Mouse (Mus musculus) layer of hippocampus, postnatal 25 days (tissue): ENCODE measurements around the gene Capzb. TPM values are rescaled to one million over a fixed set of nuclear protein-coding genes. Genes with fewer than 3 reads are reported as not detected.

Experiments used
- DNase-seq, 2 experiments: peaks; one replicate each; pipeline ENCODE4 v3.0.0; 2022; ENCODE audit warnings: mixed read lengths in 2 of 2, low spot score in 1 of 2; ENCODE audit errors: extremely low spot score in 1 of 2
- total RNA-seq, 2 experiments: library from RNA; stranded (reverse); gene quantifications; 2 replicates each; pipeline ENCODE4 v1.2.3; 2021

Capzb gene
- total RNA-seq, 2 experiments from 2014 or later = 444 to 476 TPM

- no peak for DNase-seq
These were observed 99.3 kb downstream of the Capzb start for GRCm38 (mm10) chr4:139292038-139292437.

- no peak for DNase-seq
These were observed 104.9 kb downstream of the Capzb start for GRCm38 (mm10) chr4:139297566-139297965.

GRCm38 (mm10) chr4:139298671-139299366 lies 106.1 kb downstream of the Capzb start:
- DNase-seq = no peak

- DNase-seq = no peak
These were observed 109.1 kb downstream of the Capzb start for GRCm38 (mm10) chr4:139301780-139302179.

GRCm38 (mm10) chr4:139302241-139302640 lies 109.5 kb downstream of the Capzb start:
- no peak for DNase-seq

- no peak for DNase-seq
These were observed 112.8 kb downstream of the Capzb start for GRCm38 (mm10) chr4:139305521-139305920.

- no peak for DNase-seq
These were observed 115.2 kb downstream of the Capzb start for GRCm38 (mm10) chr4:139307916-139308315.

GRCm38 (mm10) chr4:139309651-139310050 lies 117.0 kb downstream of the Capzb start:
- DNase-seq = no peak

- DNase-seq = peak; percentile 98 to 99
These were observed 117.6 kb downstream of the Capzb start, which contains the start of the genes Pqlc2 and Akr7a5 for GRCm38 (mm10) chr4:139310171-139310898. Gene Pqlc2 (minus strand): TSS chr4:139310708. Gene Akr7a5 (plus strand): TSS chr4:139310744.

- no peak for DNase-seq
These were observed 118.4 kb downstream of the Capzb start for GRCm38 (mm10) chr4:139310899-139311701.

GRCm38 (mm10) chr4:139311707-139312106 lies 119.0 kb downstream of the Capzb start:
- no peak for DNase-seq

GRCm38 (mm10) chr4:139312632-139313031 lies 119.9 kb downstream of the Capzb start:
- DNase-seq = no peak

- no peak for DNase-seq
These were observed 125.8 kb downstream of the Capzb start for GRCm38 (mm10) chr4:139318449-139318848.

GRCm38 (mm10) chr4:139319740-139320139 lies 127.0 kb downstream of the Capzb start:
- DNase-seq = no peak

GRCm38 (mm10) chr4:139330605-139331004 lies 137.9 kb downstream of the Capzb start:
- peak in 1 of 2 experiments; percentile 25 for DNase-seq

- no peak for DNase-seq
These were observed 142.1 kb downstream of the Capzb start for GRCm38 (mm10) chr4:139334631-139335295.

GRCm38 (mm10) chr4:139335507-139335906 lies 142.8 kb downstream of the Capzb start:
- no peak for DNase-seq

GRCm38 (mm10) chr4:139336822-139337483 lies 144.3 kb downstream of the Capzb start:
- peak; percentile 40 to 86 for DNase-seq

- no peak for DNase-seq
These were observed 145.4 kb downstream of the Capzb start for GRCm38 (mm10) chr4:139338145-139338544.

GRCm38 (mm10) chr4:139340835-139341234 lies 148.1 kb downstream of the Capzb start:
- no peak for DNase-seq
